Mouse (Mus musculus): Measurements from ENCODE around the gene Foxa3. TPM values are rescaled to one million over a fixed set of nuclear protein-coding genes. Genes with fewer than 3 reads are reported as not detected.

The Foxa3 gene
- polyA plus RNA-seq, 2 experiments from 2014 or later, result not detected

- peak; percentile 21 for ATAC-seq
Observed at GRCm38 (mm10) chr7:19024581-19025255, 1.4 kb upstream of the Foxa3 start.

- peak; percentile 94 for ATAC-seq
Observed at GRCm38 (mm10) chr7:19024096-19024506, 763 bp upstream of the Foxa3 start, which contains the start of gene Sympk. Gene Sympk (plus strand): TSS chr7:19024377.

- ATAC-seq, result no peak
Observed at GRCm38 (mm10) chr7:19022189-19022958, 964 bp downstream of the Foxa3 start.

GRCm38 (mm10) chr7:19021048-19021447, 2.3 kb downstream of the Foxa3 start:
- no peak for ATAC-seq

- ATAC-seq, result no peak
Observed at GRCm38 (mm10) chr7:19017909-19018308, 5.4 kb downstream of the Foxa3 start.

GRCm38 (mm10) chr7:19016042-19016441, 7.3 kb downstream of the Foxa3 start:
- ATAC-seq, result no peak

GRCm38 (mm10) chr7:19014452-19014851, 8.9 kb downstream of the Foxa3 start:
- ATAC-seq, result no peak

GRCm38 (mm10) chr7:19012882-19013281, 10.5 kb downstream of the Foxa3 start:
- ATAC-seq, result no peak

GRCm38 (mm10) chr7:19012025-19012621, 11.2 kb downstream of the Foxa3 start:
- no peak for ATAC-seq

GRCm38 (mm10) chr7:19010581-19010980, 12.8 kb downstream of the Foxa3 start:
- no peak for ATAC-seq

GRCm38 (mm10) chr7:19007026-19007977, 16.0 kb downstream of the Foxa3 start:
- no peak for ATAC-seq

GRCm38 (mm10) chr7:19006476-19006875, 16.9 kb downstream of the Foxa3 start:
- peak; percentile 41 for ATAC-seq

- ATAC-seq, result no peak
Observed at GRCm38 (mm10) chr7:19005417-19006121, 17.8 kb downstream of the Foxa3 start.

- ATAC-seq, result no peak
Observed at GRCm38 (mm10) chr7:19004631-19005079, 18.7 kb downstream of the Foxa3 start.

GRCm38 (mm10) chr7:19003902-19004630, 19.3 kb downstream of the Foxa3 start, which contains the start of gene Irf2bp1:
Gene Irf2bp1 (plus strand): TSS chr7:19004044.
- peak; percentile 70 for ATAC-seq

- peak; percentile 45 for ATAC-seq
Observed at GRCm38 (mm10) chr7:19002848-19003498, 20.4 kb downstream of the Foxa3 start.

- no peak for ATAC-seq
Observed at GRCm38 (mm10) chr7:19002115-19002514, 21.2 kb downstream of the Foxa3 start.

- no peak for ATAC-seq
Observed at GRCm38 (mm10) chr7:19001807-19002085, 21.6 kb downstream of the Foxa3 start.

GRCm38 (mm10) chr7:19001066-19001806, 22.1 kb downstream of the Foxa3 start:
- ATAC-seq, result peak; percentile 68

GRCm38 (mm10) chr7:19000421-19000820, 22.9 kb downstream of the Foxa3 start:
- ATAC-seq, result no peak

Measured in CD4-positive, CD25-positive, alpha-beta regulatory T cell, adult 4 months (primary cell).